Mouse (Mus musculus) spleen, adult 2 months (tissue): ENCODE measurements around the gene Cir1.

Experiments used
- CTCF ChIP-seq: fragments of 200-500 bp; IDR thresholded peaks from 2 replicates; pipeline ENCODE4 v1.5.1; 2011; ENCODE audit warnings: mild to moderate bottlenecking, inconsistent platforms; ENCODE audit not compliant: insufficient read depth, insufficient read length, insufficient replicate concordance; ENCODE audit errors: extremely low read depth
- POLR2A ChIP-seq: fragments of 200-500 bp; IDR thresholded peaks from 2 replicates; pipeline ENCODE4 v1.6.1; 2011; ENCODE audit warnings: low read depth, low read length, inconsistent platforms

- TF ChIP-seq POLR2A (no peak), CTCF (no peak)
Measured at GRCm38 (mm10) chr2:73302722-73303121, 9.8 kb downstream of the Cir1 start.
